Mouse (Mus musculus) spleen, postnatal 14 days (tissue): ENCODE measurements at regions not wholly inside any gene's neighbourhood (a gene's known extent, or its start where the extent isn't known, plus 50 kb on each side); places are given as distances from the start of the nearest gene placed in this dataset.

Experiments
- DNase-seq, 2 experiments: peaks; one replicate each; pipeline ENCODE4 v3.0.0; 2021 to 2022; ENCODE audit warnings: low spot score in 2 of 2

GRCm38 (mm10) chr3:80255304-80255703 lies 371.0 kb downstream of the Fam198b start:
- DNase-seq = no peak

- no peak for DNase-seq
These were observed 372.1 kb downstream of the Fam198b start for GRCm38 (mm10) chr3:80256383-80256782.

- no peak for DNase-seq
These were observed 378.8 kb downstream of the Fam198b start for GRCm38 (mm10) chr3:80263095-80263494.

GRCm38 (mm10) chr3:80284656-80285055 lies 400.3 kb downstream of the Fam198b start:
- DNase-seq = no peak

- DNase-seq = no peak
These were observed 400.9 kb downstream of the Fam198b start for GRCm38 (mm10) chr3:80285246-80285645.

GRCm38 (mm10) chr3:80293485-80293884 lies 409.2 kb downstream of the Fam198b start:
- DNase-seq = no peak

- DNase-seq = no peak
These were observed 423.3 kb downstream of the Fam198b start for GRCm38 (mm10) chr3:80307632-80308031.

GRCm38 (mm10) chr3:80309931-80310330 lies 425.6 kb downstream of the Fam198b start:
- DNase-seq = no peak

- DNase-seq = no peak
These were observed 427.4 kb downstream of the Fam198b start for GRCm38 (mm10) chr3:80311689-80312088.

- DNase-seq = no peak
These were observed 438.0 kb downstream of the Fam198b start for GRCm38 (mm10) chr3:80322291-80322690.

- no peak for DNase-seq
These were observed 440.4 kb downstream of the Fam198b start for GRCm38 (mm10) chr3:80324726-80325125.

- DNase-seq = no peak
These were observed 447.4 kb downstream of the Fam198b start for GRCm38 (mm10) chr3:80331776-80332175.

GRCm38 (mm10) chr3:80334446-80334893 lies 450.1 kb downstream of the Fam198b start:
- DNase-seq = no peak

- DNase-seq = no peak
These were observed 451.9 kb downstream of the Fam198b start for GRCm38 (mm10) chr3:80336123-80336674.

- no peak for DNase-seq
These were observed 434.7 kb downstream of the Gria2 start for GRCm38 (mm10) chr3:80367972-80368371.

- no peak for DNase-seq
These were observed 433.3 kb downstream of the Gria2 start for GRCm38 (mm10) chr3:80369214-80369941.

- DNase-seq = no peak
These were observed 430.2 kb downstream of the Gria2 start for GRCm38 (mm10) chr3:80372436-80372835.

GRCm38 (mm10) chr3:80385986-80386385 lies 416.6 kb downstream of the Gria2 start:
- no peak for DNase-seq

- no peak for DNase-seq
These were observed 406.4 kb downstream of the Gria2 start for GRCm38 (mm10) chr3:80396240-80396639.

GRCm38 (mm10) chr3:80420453-80420852 lies 382.2 kb downstream of the Gria2 start:
- no peak for DNase-seq

GRCm38 (mm10) chr3:80421461-80421860 lies 381.2 kb downstream of the Gria2 start:
- no peak for DNase-seq

- DNase-seq = no peak
These were observed 380.5 kb downstream of the Gria2 start for GRCm38 (mm10) chr3:80422106-80422505.

- DNase-seq = no peak
These were observed 380.0 kb downstream of the Gria2 start for GRCm38 (mm10) chr3:80422646-80423045.
